In the genomic region with DNA sequence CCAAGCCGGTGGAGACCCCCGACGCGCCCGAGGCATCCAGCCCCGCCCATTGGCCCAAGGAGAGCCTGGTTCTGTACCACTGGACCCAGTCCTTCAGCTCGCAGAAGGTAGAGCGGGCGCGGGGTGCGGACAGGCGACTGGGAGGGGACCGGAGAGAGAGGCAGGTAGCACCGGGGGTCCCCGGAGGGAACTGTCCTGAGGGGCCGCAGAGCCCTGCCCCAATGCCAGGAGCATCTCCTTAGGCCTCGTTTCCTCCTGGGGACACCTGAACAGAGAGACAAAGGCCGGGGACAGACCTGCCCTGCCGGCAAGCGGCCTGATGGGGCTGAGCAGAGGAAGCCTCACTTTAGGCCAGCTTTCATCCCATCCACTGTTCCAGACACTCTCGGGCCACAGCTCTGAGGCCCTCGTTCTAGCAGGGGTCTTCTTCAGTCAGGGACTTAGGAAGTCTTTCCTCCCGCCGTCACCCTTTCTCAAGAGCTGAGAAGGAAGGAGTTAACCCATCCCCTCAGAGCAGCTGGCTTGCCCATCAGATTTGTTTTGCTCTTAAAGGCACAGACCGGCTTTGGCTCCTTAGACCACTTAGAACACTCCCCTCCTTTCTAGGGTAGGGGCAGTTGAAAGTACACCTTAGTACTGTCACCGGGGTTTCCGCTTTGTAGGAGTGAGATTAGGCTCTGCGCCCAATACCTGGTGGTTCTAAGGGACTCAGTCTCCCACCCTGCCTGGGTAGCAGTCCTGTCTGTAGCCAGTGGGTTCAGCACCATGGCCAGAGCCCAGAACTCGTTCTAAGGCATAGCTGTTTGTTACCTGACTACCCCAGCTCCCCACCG, we compare ENCODE assay signal across 8 mouse cellular contexts. TPM values are rescaled to one million over a fixed set of nuclear protein-coding genes. Genes with fewer than 3 reads are reported as not detected.
DNase-seq lines count a peak whose midpoint lies in the region; ATAC-seq and TF ChIP-seq lines count a peak whose summit lies in the region.

No protein-coding gene starts in this region.

- peaks cover 4% of the 10 kb centered on the region; the same call in 1 of the 2 replicates for H3K36me3 ChIP-seq in forebrain, postnatal 0 days (ENCODE audit: insufficient read depth)
- 0 out of 2 replicates have a peak, but pooled peaks cover 6% of the 10 kb centered on the region for H3K36me3 ChIP-seq in midbrain, embryonic 14.5 days (ENCODE audit: control insufficient read depth, insufficient read depth, low read length)

- H3K4me3 ChIP-seq in forebrain, postnatal 0 days (ENCODE audit: low read depth, low read length): peak overlapping the region; percentile 90
- H3K4me3 ChIP-seq in midbrain, embryonic 14.5 days (replicated peaks; ENCODE audit: low read depth, low read length): peak overlapping the region; percentile 91

- H3K27me3 ChIP-seq in forebrain, postnatal 0 days (ENCODE audit: insufficient read depth, low read length): no peaks in the 10 kb centered on the region
- H3K27me3 ChIP-seq in midbrain, embryonic 14.5 days (ENCODE audit: control insufficient read depth, insufficient read depth, low read length): no peaks in the 10 kb centered on the region

- DNase-seq in right cerebral cortex, postnatal 25 days: peak; percentile 32
- no peak for DNase-seq in right cerebral cortex, postnatal 4 days
- DNase-seq in cerebellum, adult 18-20 months: peak; percentile 26 to 74
- DNase-seq in forebrain, postnatal 0 days: peak; percentile 69
- peak; percentile 81 for DNase-seq in kidney, postnatal 10 days
- peak; percentile 76 for DNase-seq in midbrain, embryonic 14.5 days
- peak; percentile 53 for DNase-seq in yolk sac, embryonic 10.5 days (ENCODE audit: low spot score)
- DNase-seq in frontal cortex, postnatal 14 days (ENCODE audit: low spot score in 2 of 2): no peak

- no peaks in the 10 kb centered on the region for H3K9me3 ChIP-seq in forebrain, postnatal 0 days (ENCODE audit: low read length)
- no peaks in the 10 kb centered on the region for H3K9me3 ChIP-seq in midbrain, embryonic 14.5 days (ENCODE audit: control insufficient read depth, low read length)

- peak overlapping the region; percentile 72 for H3K4me2 ChIP-seq in forebrain, postnatal 0 days (ENCODE audit: low read depth)
- H3K4me2 ChIP-seq in midbrain, embryonic 14.5 days (ENCODE audit: low read length): peak overlapping the region; percentile 75

- peak overlapping the region; percentile 88 for H3K27ac ChIP-seq in forebrain, postnatal 0 days (ENCODE audit: low read depth, low read length)
- peak overlapping the region; percentile 92 for H3K27ac ChIP-seq in midbrain, embryonic 14.5 days (replicated peaks; ENCODE audit: low read depth, low read length)

- WGBS in forebrain, postnatal 0 days: 1% methylated on average over 30 of the region's 30 CpGs
- 1% methylated on average over 30 of the region's 30 CpGs for WGBS in midbrain, embryonic 14.5 days

- H3K4me1 ChIP-seq in forebrain, postnatal 0 days (ENCODE audit: insufficient read depth): peaks cover 18% of the 10 kb centered on the region
- H3K4me1 ChIP-seq in midbrain, embryonic 14.5 days (ENCODE audit: control insufficient read depth, insufficient read depth, low read length): peaks cover 26% of the 10 kb centered on the region

- peak; percentile 60 for ATAC-seq in forebrain, postnatal 0 days
- ATAC-seq in midbrain, embryonic 14.5 days (ENCODE audit: low FRiP score, low TSS enrichment): peak; percentile 59

- H3K9ac ChIP-seq in forebrain, postnatal 0 days: peak overlapping the region; percentile 94
- peak overlapping the region; percentile 94 for H3K9ac ChIP-seq in midbrain, embryonic 14.5 days (replicated peaks; ENCODE audit: low read length)

- TF ChIP-seq CTCF in forebrain, postnatal 0 days (IDR thresholded peaks at IDR 0.05; ENCODE audit: low read depth): no peak

RNA-seq across cellular contexts. Expression of a gene that starts 0.6 kb away (rescaled TPM):
- total RNA-seq in forebrain, postnatal 0 days (2014; rRNA removed): 95.2 and 106 TPM in 2 replicates
- 123 and 134 TPM in 2 replicates for polyA plus RNA-seq in forebrain, postnatal 0 days (2015; fragmentation: Nextera tagmentation; extraction: Ambion mirVana)
- 135 and 150 TPM in 2 replicates for polyA plus RNA-seq in midbrain, embryonic 14.5 days (2014; fragmentation: Nextera tagmentation; extraction: Ambion mirVana)

RNA-seq across cellular contexts. Expression of a gene that starts 14.3 kb away (rescaled TPM):
- total RNA-seq in forebrain, postnatal 0 days (2014; rRNA removed): 25.2 and 26.6 TPM in 2 replicates
- polyA plus RNA-seq in forebrain, postnatal 0 days (2015; fragmentation: Nextera tagmentation; extraction: Ambion mirVana): 52.4 and 57.3 TPM in 2 replicates
- polyA plus RNA-seq in midbrain, embryonic 14.5 days (2014; fragmentation: Nextera tagmentation; extraction: Ambion mirVana): 78.5 and 84.3 TPM in 2 replicates

RNA-seq across cellular contexts. Expression of a gene that starts 33.6 kb away (rescaled TPM):
- total RNA-seq in forebrain, postnatal 0 days (2014; rRNA removed): 16.2 and 25.8 TPM in 2 replicates
- polyA plus RNA-seq in forebrain, postnatal 0 days (2015; fragmentation: Nextera tagmentation; extraction: Ambion mirVana): 8.9 and 11.7 TPM in 2 replicates
- 13.0 and 13.6 TPM in 2 replicates for polyA plus RNA-seq in midbrain, embryonic 14.5 days (2014; fragmentation: Nextera tagmentation; extraction: Ambion mirVana)

RNA-seq across cellular contexts. Expression of a gene that starts 41.0 kb away (rescaled TPM):
- 0.69 and 1.9 TPM in 2 replicates for total RNA-seq in forebrain, postnatal 0 days (2014; rRNA removed)
- polyA plus RNA-seq in forebrain, postnatal 0 days (2015; fragmentation: Nextera tagmentation; extraction: Ambion mirVana): 0.40 and 0.82 TPM in 2 replicates
- 0.30 and 0.37 TPM in 2 replicates for polyA plus RNA-seq in midbrain, embryonic 14.5 days (2014; fragmentation: Nextera tagmentation; extraction: Ambion mirVana)

RNA-seq across cellular contexts. Expression of a gene that starts 53.3 kb away (rescaled TPM):
- total RNA-seq in forebrain, postnatal 0 days (2014; rRNA removed): 0.85 and 1.1 TPM in 2 replicates
- polyA plus RNA-seq in forebrain, postnatal 0 days (2015; fragmentation: Nextera tagmentation; extraction: Ambion mirVana): 0.56 and 0.60 TPM in 2 replicates
- polyA plus RNA-seq in midbrain, embryonic 14.5 days (2014; fragmentation: Nextera tagmentation; extraction: Ambion mirVana): not detected in 2 replicates

Comparison
In these comparisons a context has a peak if more than half of its experiments do, and no peak if none do; other contexts are left out.
1. DNase-seq: peak in right cerebral cortex, postnatal 25 days (single experiment), cerebellum, adult 18-20 months (2 of 2), forebrain, postnatal 0 days (single experiment), kidney, postnatal 10 days (single experiment), midbrain, embryonic 14.5 days (single experiment) and yolk sac, embryonic 10.5 days (single experiment); none in right cerebral cortex, postnatal 4 days (single experiment) and frontal cortex, postnatal 14 days (0 of 2).